Mouse (Mus musculus) testis, adult 2 months (tissue): ENCODE results near the gene Ppme1.

Source experiments
- CTCF ChIP-seq: fragments of 200-500 bp; IDR thresholded peaks from 2 replicates; pipeline ENCODE4 v1.5.1; 2012; ENCODE audit warnings: low read depth, mild to moderate bottlenecking, inconsistent platforms, low read length, moderate library complexity; ENCODE audit not compliant: control insufficient read depth, insufficient read depth, insufficient replicate concordance
- POLR2A ChIP-seq: fragments of 200-500 bp; IDR thresholded peaks from 2 replicates; pipeline ENCODE4 v1.6.1; 2012; ENCODE audit warnings: low read depth, mild to moderate bottlenecking, inconsistent platforms, low read length, moderate library complexity; ENCODE audit not compliant: control insufficient read depth

DNA sequence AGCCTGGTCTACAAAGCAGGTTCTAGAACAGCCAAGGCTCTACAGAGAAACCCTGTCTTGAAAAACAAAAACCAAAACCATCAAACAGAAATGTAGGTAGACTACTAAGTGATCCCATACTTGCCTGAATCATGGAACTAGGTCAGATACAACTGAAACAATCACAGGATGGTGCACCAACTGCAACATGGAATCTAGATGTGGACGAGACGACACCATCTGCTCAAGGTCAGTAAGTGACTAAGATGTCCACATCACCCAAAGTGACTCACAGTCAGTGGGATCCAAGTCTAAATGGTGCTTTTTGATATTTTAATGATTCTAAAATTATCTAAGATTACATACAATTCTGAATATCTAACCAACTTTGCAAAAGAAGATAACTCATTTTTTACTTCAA lies 36.2 kb downstream of the Ppme1 start:
- no peak for TF ChIP-seq CTCF
- TF ChIP-seq POLR2A: no peak
